Mouse (Mus musculus): ENCODE results near the gene Rpl31.

Gene Rpl31

GRCm38 (mm10) chr1:39368267-39368841 is 712 bp downstream of the Rpl31 start:
- DNase-seq = no peak

GRCm38 (mm10) chr1:39370431-39370830 is 2.8 kb downstream of the Rpl31 start:
- no peak for DNase-seq

GRCm38 (mm10) chr1:39372220-39372843 is 4.7 kb downstream of the Rpl31 start:
- no peak for DNase-seq

- no peak for DNase-seq
These were observed 5.7 kb downstream of the Rpl31 start for GRCm38 (mm10) chr1:39373378-39373777.

- DNase-seq = no peak
These were observed 6.7 kb downstream of the Rpl31 start for GRCm38 (mm10) chr1:39374231-39374809.

GRCm38 (mm10) chr1:39376121-39376520 is 8.5 kb downstream of the Rpl31 start:
- no peak for DNase-seq

- peak; percentile 75 to 86 for DNase-seq
These were observed 9.1 kb downstream of the Rpl31 start for GRCm38 (mm10) chr1:39376726-39377240.

GRCm38 (mm10) chr1:39378540-39378939 is 10.9 kb downstream of the Rpl31 start:
- no peak for DNase-seq

GRCm38 (mm10) chr1:39379021-39379420 is 11.4 kb downstream of the Rpl31 start:
- DNase-seq = no peak

- DNase-seq = no peak
These were observed 13.4 kb downstream of the Rpl31 start for GRCm38 (mm10) chr1:39381017-39381416.

- no peak for DNase-seq
These were observed 17.3 kb downstream of the Rpl31 start for GRCm38 (mm10) chr1:39384914-39385313.

GRCm38 (mm10) chr1:39386456-39386855 is 18.8 kb downstream of the Rpl31 start:
- DNase-seq = peak; percentile 68 to 69

GRCm38 (mm10) chr1:39387497-39387896 is 19.9 kb downstream of the Rpl31 start:
- peak; percentile 35 to 66 for DNase-seq

GRCm38 (mm10) chr1:39388163-39388562 is 20.5 kb downstream of the Rpl31 start:
- no peak for DNase-seq

GRCm38 (mm10) chr1:39389338-39389737 is 21.7 kb downstream of the Rpl31 start:
- no peak for DNase-seq

- DNase-seq = no peak
These were observed 24.0 kb downstream of the Rpl31 start for GRCm38 (mm10) chr1:39391652-39392051.

- DNase-seq = peak; percentile 92
These were observed 24.5 kb downstream of the Rpl31 start for GRCm38 (mm10) chr1:39392189-39392588.

- DNase-seq = no peak
These were observed 25.7 kb downstream of the Rpl31 start for GRCm38 (mm10) chr1:39393217-39393867.

- no peak for DNase-seq
These were observed 26.5 kb downstream of the Rpl31 start for GRCm38 (mm10) chr1:39394096-39394495.

GRCm38 (mm10) chr1:39394650-39395049 is 27.0 kb downstream of the Rpl31 start:
- no peak for DNase-seq

GRCm38 (mm10) chr1:39396347-39396746 is 28.7 kb downstream of the Rpl31 start:
- DNase-seq = no peak

- DNase-seq = no peak
These were observed 30.6 kb downstream of the Rpl31 start for GRCm38 (mm10) chr1:39398284-39398683.

GRCm38 (mm10) chr1:39399228-39399627 is 31.6 kb downstream of the Rpl31 start:
- no peak for DNase-seq

- DNase-seq = no peak
These were observed 32.5 kb downstream of the Rpl31 start for GRCm38 (mm10) chr1:39400173-39400572.

All from cerebellum, postnatal 14 days (tissue).